Mouse (Mus musculus) brain, embryonic 14.5 days (tissue): ENCODE measurements around the gene Mrnip. TPM values are rescaled to one million over a fixed set of nuclear protein-coding genes. Genes with fewer than 3 reads are reported as not detected.

ENCODE experiments used
- DNase-seq: peaks from one replicate; pipeline ENCODE4 v3.0.0-alpha.2; 2011; ENCODE audit warnings: low read depth
- CTCF ChIP-seq: fragments of 200-500 bp; IDR thresholded peaks from 2 replicates; pipeline ENCODE4 v1.5.1; 2012; ENCODE audit warnings: inconsistent platforms, mild to moderate bottlenecking, moderate library complexity, borderline replicate concordance; ENCODE audit not compliant: insufficient read depth, insufficient read length; ENCODE audit errors: extremely low read depth
- POLR2A ChIP-seq: fragments of 200-500 bp; IDR thresholded peaks from 2 replicates; pipeline ENCODE4 v1.6.1; 2012; ENCODE audit warnings: mild to moderate bottlenecking, inconsistent platforms, borderline replicate concordance; ENCODE audit not compliant: poor library complexity, insufficient read depth, insufficient read length, severe bottlenecking; ENCODE audit errors: extremely low read depth
- polyA plus RNA-seq: library from polyadenylated mRNA; depleted of rRNA; stranded (reverse); fragments of >200 nt; gene quantifications from 2 replicates; pipeline ENCODE4 v1.2.3, GENCODE M21; 2012

Gene Mrnip
- polyA plus RNA-seq, 1 experiment: 33.1 TPM

DNA sequence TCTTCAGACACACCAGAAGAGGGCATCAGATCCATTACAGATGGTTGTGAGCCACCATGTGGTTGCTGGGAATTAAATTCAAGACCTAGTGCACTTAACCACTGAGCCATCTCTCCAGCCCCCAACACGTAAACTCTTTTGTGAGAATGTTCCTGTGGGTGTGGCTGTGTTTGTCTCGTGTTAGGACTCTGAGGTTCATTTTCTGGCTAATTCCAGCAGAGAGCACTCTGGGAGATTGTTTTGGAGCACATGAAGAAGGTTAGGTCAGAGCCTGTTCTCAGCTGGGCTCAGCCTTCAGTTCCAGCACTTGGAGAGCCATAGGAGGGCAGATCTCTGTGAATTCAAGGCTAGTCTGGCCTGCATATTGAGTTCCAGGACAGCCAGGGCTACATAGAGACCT lies 45.6 kb downstream of the Mrnip start:
- no peak for DNase-seq
- no peak for TF ChIP-seq CTCF
- TF ChIP-seq POLR2A: no peak

DNA sequence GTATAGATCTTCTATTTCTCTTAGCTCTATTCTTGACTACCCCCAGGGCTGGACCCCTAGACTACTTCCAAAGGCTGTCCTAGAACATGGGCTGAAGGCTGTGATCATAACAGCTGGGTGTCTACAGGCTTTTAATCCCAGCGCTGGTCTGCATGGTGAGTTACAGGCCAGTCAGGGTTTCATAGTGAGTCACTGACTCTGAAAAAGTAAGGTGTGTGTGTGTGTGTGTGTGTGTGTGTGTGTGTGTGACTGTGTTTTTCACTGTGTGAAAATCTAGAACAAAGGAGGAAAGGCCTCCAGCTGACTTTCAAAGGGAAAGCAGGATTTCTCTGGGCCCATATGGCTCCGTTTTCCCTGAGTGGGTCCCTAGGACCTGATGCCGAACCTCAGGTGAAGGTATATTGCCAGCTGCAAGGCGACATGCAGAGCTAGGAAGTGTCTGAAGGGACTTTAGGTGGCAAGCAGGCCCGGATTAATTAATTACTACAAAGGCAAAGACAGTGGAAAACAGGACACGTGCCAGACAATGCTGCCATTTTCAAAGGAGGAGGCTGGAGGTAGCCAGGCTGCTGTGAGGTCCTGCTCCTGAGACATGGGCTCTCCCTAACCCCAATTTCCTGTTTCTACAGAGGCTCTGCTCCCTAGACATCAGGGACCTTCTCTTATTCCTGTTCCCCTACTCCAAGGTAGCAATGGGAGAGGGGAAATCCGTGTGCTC lies 48.5 kb downstream of the Mrnip start:
- DNase-seq: no peak
- TF ChIP-seq CTCF: no peak
- TF ChIP-seq POLR2A: no peak

GRCm38 (mm10) chr11:50223783-50224662 lies 49.8 kb downstream of the Mrnip start:
- TF ChIP-seq CTCF (no peak), POLR2A (no peak)
- DNase-seq: peak; percentile 70

- peak; percentile 91 for DNase-seq
- TF ChIP-seq CTCF (no peak), POLR2A (peak; percentile 60)
Observed at GRCm38 (mm10) chr11:50224671-50225530, 50.7 kb downstream of the Mrnip start.

- DNase-seq: peak; percentile 55
- TF ChIP-seq POLR2A: no peak
- no peak for TF ChIP-seq CTCF
Observed at GRCm38 (mm10) chr11:50225611-50226378, 51.6 kb downstream of the Mrnip start.

DNA sequence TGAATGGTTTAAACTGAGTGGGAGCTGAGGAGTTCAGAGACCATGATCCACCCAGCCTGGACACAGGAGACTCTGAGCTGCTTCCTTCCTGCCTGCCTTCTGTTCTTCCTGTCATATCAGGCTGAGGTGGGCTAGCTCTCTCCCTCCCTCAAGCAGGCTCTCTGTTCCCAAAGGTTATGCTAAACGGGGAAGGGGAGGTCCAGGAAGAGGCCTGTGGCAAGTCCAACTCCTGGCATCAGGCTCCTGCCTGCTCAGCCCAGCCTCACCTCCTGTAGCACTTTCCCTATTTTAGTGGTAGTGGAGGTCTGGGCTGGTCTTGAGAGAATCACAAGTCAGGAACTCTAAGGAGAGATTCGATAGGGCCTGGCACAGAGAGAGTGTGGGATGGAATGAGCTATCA lies 52.2 kb downstream of the Mrnip start:
- no peak for DNase-seq
- no peak for TF ChIP-seq POLR2A
- no peak for TF ChIP-seq CTCF

DNA sequence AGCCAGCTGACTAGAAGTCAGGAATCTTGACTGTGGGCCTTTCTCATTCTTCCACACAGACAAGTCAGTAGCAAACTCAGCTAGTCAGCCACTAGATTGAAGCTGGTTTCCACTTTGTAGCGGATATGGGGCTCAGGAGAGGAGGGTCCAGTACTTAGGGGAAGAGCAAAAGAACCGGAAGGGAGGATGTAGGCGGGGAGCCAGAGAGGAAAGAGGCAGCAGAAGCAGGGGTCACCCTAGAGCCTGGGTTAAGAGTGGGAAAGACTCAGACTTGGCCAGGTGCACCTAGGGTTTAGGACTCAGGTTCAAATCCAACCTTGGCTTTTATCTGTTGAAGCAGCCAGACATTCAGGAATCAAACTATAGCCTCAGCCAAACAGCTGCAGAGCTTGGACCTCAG lies 53.0 kb downstream of the Mrnip start:
- no peak for DNase-seq
- TF ChIP-seq POLR2A (no peak), CTCF (no peak)

- TF ChIP-seq POLR2A (no peak), CTCF (no peak)
- DNase-seq: no peak
Observed at GRCm38 (mm10) chr11:50227736-50228135, 53.5 kb downstream of the Mrnip start.

GRCm38 (mm10) chr11:50228772-50229171 lies 54.5 kb downstream of the Mrnip start:
- TF ChIP-seq CTCF (no peak), POLR2A (no peak)
- DNase-seq: no peak

GRCm38 (mm10) chr11:50229252-50229910 lies 55.1 kb downstream of the Mrnip start:
- TF ChIP-seq POLR2A (no peak), CTCF (no peak)
- peak; percentile 39 for DNase-seq

DNA sequence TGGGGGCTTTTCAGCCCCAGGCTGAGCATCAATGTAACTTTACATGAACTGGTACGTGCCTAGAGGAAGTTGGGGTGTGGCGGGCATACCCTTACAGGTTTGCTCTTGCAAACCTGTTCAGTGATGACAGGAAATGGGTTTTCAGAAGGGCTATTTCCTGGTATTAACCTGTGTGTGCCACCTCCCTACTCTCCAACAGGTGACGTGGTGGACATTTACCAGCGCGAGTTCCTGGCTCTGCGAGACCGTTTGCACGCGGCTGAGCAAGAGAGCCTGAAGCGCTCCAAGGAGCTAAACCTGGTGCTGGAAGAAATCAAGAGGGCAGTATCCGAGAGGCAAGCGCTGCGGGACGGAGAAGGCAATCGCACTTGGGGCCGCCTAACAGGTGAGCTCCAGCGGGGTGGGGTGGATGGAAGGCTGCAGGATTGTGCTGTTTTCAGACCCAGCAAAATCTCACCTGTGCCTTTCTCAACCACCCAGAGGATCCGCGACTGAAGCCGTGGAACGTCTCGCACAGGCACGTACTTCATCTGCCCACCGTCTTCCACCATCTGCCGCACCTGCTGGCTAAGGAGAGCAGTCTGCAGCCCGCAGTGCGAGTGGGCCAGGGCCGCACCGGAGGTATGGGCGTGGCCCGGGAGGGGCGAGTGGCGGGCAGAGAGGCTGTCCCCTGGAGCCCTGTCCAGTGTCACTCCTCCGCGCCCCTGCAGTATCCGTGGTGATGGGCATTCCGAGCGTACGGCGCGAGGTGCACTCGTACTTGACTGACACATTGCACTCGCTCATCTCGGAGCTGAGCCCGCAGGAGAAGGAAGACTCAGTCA lies 56.4 kb downstream of the Mrnip start:
- no peak for DNase-seq
- TF ChIP-seq POLR2A (no peak), CTCF (no peak)
